Mouse (Mus musculus): ENCODE data around the gene Pls1. TPM values are rescaled to one million over a fixed set of nuclear protein-coding genes. Genes with fewer than 3 reads are reported as not detected.

The Pls1 gene
- polyA plus RNA-seq, 1 experiment from 2014 or later: 5.8 TPM

- peaks cover 6% of the 10 kb centered on the region; the same call in 1 of the 2 replicates for H3K4me1 ChIP-seq (ENCODE audit: control insufficient read depth, insufficient read depth, low read length)
- no peak overlapping the region for H3K27ac ChIP-seq (ENCODE audit: low read depth, low read length)
- DNase-seq (ENCODE audit: low spot score): no peak
These were observed 30.0 kb downstream of the Pls1 start for GRCm38 (mm10) chr9:95815015-95815673.

GRCm38 (mm10) chr9:95813721-95814531 lies 31.2 kb downstream of the Pls1 start:
- Histone ChIP-seq H3K36me3 (ENCODE audit: control insufficient read depth, insufficient read depth, low read length) (no peaks in the 10 kb centered on the region), H3K27ac (ENCODE audit: low read depth, low read length) (peak overlapping the region; percentile 64), H3K4me1 (ENCODE audit: control insufficient read depth, insufficient read depth, low read length) (peaks cover 6% of the 10 kb centered on the region; the same call in 1 of the 2 replicates), H3K4me3 (ENCODE audit: low read depth, low read length) (no peak overlapping the region), H3K9me3 (ENCODE audit: control insufficient read depth, low read length) (no peaks in the 10 kb centered on the region; the same call in 1 of the 2 replicates), H3K27me3 (ENCODE audit: control insufficient read depth, insufficient read depth, low read length) (no peaks in the 10 kb centered on the region), H3K4me2 (ENCODE audit: low read depth) (peak overlapping the region; percentile 7), H3K9ac (ENCODE audit: low read length) (no peak overlapping the region)
- DNase-seq (ENCODE audit: low spot score) (peak; percentile 54), ATAC-seq (ENCODE audit: insufficient read depth, low FRiP score, low TSS enrichment) (peak; percentile 81)
- 53% methylated on average over 20 of the region's 20 CpGs for WGBS

More at GRCm38 (mm10) chr9:95815015-95815673, 30.0 kb downstream of the Pls1 start:
- WGBS: 91% methylated on average over 11 of the region's 11 CpGs
- Histone ChIP-seq H3K9me3 (ENCODE audit: control insufficient read depth, low read length) (no peaks in the 10 kb centered on the region; the same call in 1 of the 2 replicates), H3K36me3 (ENCODE audit: control insufficient read depth, insufficient read depth, low read length) (no peaks in the 10 kb centered on the region), H3K4me3 (ENCODE audit: low read depth, low read length) (no peak overlapping the region), H3K27me3 (ENCODE audit: control insufficient read depth, insufficient read depth, low read length) (no peaks in the 10 kb centered on the region), H3K4me2 (ENCODE audit: low read depth) (no peak overlapping the region), H3K9ac (ENCODE audit: low read length) (no peak overlapping the region)
- ATAC-seq (ENCODE audit: insufficient read depth, low FRiP score, low TSS enrichment): no peak

GRCm38 (mm10) chr9:95811817-95812216 lies 33.3 kb downstream of the Pls1 start:
- no peaks in the 10 kb centered on the region for H3K36me3 ChIP-seq (ENCODE audit: control insufficient read depth, insufficient read depth, low read length)
- no peaks in the 10 kb centered on the region; the same call in 1 of the 2 replicates for H3K9me3 ChIP-seq (ENCODE audit: control insufficient read depth, low read length)
- peaks cover 6% of the 10 kb centered on the region; the same call in 1 of the 2 replicates for H3K4me1 ChIP-seq (ENCODE audit: control insufficient read depth, insufficient read depth, low read length)
- H3K4me2 ChIP-seq (ENCODE audit: low read depth): no peak overlapping the region
- DNase-seq (ENCODE audit: low spot score) (no peak), ATAC-seq (ENCODE audit: insufficient read depth, low FRiP score, low TSS enrichment) (no peak)
- no peak overlapping the region for H3K4me3 ChIP-seq (ENCODE audit: low read depth, low read length)
- 95% methylated on average over 4 of the region's 4 CpGs for WGBS
- no peaks in the 10 kb centered on the region for H3K27me3 ChIP-seq (ENCODE audit: control insufficient read depth, insufficient read depth, low read length)
- no peak overlapping the region for H3K9ac ChIP-seq (ENCODE audit: low read length)
- H3K27ac ChIP-seq (ENCODE audit: low read depth, low read length): no peak overlapping the region

GRCm38 (mm10) chr9:95809596-95809995 lies 35.5 kb downstream of the Pls1 start:
- Histone ChIP-seq H3K36me3 (ENCODE audit: control insufficient read depth, insufficient read depth, low read length) (no peaks in the 10 kb centered on the region), H3K27me3 (ENCODE audit: control insufficient read depth, insufficient read depth, low read length) (no peaks in the 10 kb centered on the region), H3K9ac (ENCODE audit: low read length) (no peak overlapping the region), H3K4me3 (ENCODE audit: low read depth, low read length) (no peak overlapping the region), H3K9me3 (ENCODE audit: control insufficient read depth, low read length) (no peaks in the 10 kb centered on the region; the same call in 1 of the 2 replicates), H3K4me2 (ENCODE audit: low read depth) (no peak overlapping the region), H3K4me1 (ENCODE audit: control insufficient read depth, insufficient read depth, low read length) (peaks cover 6% of the 10 kb centered on the region; the same call in 1 of the 2 replicates), H3K27ac (ENCODE audit: low read depth, low read length) (no peak overlapping the region)
- DNase-seq (ENCODE audit: low spot score) (no peak), ATAC-seq (ENCODE audit: insufficient read depth, low FRiP score, low TSS enrichment) (no peak)
- WGBS: 84% methylated on average over 4 of the region's 4 CpGs

- no peaks in the 10 kb centered on the region for H3K4me1 ChIP-seq (ENCODE audit: control insufficient read depth, insufficient read depth, low read length)
- no peaks in the 10 kb centered on the region for H3K27me3 ChIP-seq (ENCODE audit: control insufficient read depth, insufficient read depth, low read length)
- no peaks in the 10 kb centered on the region for H3K9me3 ChIP-seq (ENCODE audit: control insufficient read depth, low read length)
- ATAC-seq (ENCODE audit: insufficient read depth, low FRiP score, low TSS enrichment) (no peak), DNase-seq (ENCODE audit: low spot score) (no peak)
- 85% methylated on average over 12 of the region's 12 CpGs for WGBS
- no peaks in the 10 kb centered on the region for H3K36me3 ChIP-seq (ENCODE audit: control insufficient read depth, insufficient read depth, low read length)
- H3K4me3 ChIP-seq (ENCODE audit: low read depth, low read length): no peak overlapping the region
- H3K27ac ChIP-seq (ENCODE audit: low read depth, low read length): no peak overlapping the region
- no peak overlapping the region for H3K9ac ChIP-seq (ENCODE audit: low read length)
- H3K4me2 ChIP-seq (ENCODE audit: low read depth): no peak overlapping the region
These were observed 39.7 kb downstream of the Pls1 start for GRCm38 (mm10) chr9:95805449-95805848.

GRCm38 (mm10) chr9:95803783-95804182 lies 41.3 kb downstream of the Pls1 start:
- Histone ChIP-seq H3K36me3 (ENCODE audit: control insufficient read depth, insufficient read depth, low read length) (no peaks in the 10 kb centered on the region), H3K9ac (ENCODE audit: low read length) (no peak overlapping the region), H3K4me3 (ENCODE audit: low read depth, low read length) (no peak overlapping the region), H3K27ac (ENCODE audit: low read depth, low read length) (no peak overlapping the region), H3K4me2 (ENCODE audit: low read depth) (no peak overlapping the region), H3K9me3 (ENCODE audit: control insufficient read depth, low read length) (no peaks in the 10 kb centered on the region), H3K4me1 (ENCODE audit: control insufficient read depth, insufficient read depth, low read length) (no peaks in the 10 kb centered on the region), H3K27me3 (ENCODE audit: control insufficient read depth, insufficient read depth, low read length) (no peaks in the 10 kb centered on the region)
- DNase-seq (ENCODE audit: low spot score) (no peak), ATAC-seq (ENCODE audit: insufficient read depth, low FRiP score, low TSS enrichment) (no peak)
- WGBS: 91% methylated on average over 3 of the region's 3 CpGs

- no peaks in the 10 kb centered on the region for H3K27me3 ChIP-seq (ENCODE audit: control insufficient read depth, insufficient read depth, low read length)
- H3K4me2 ChIP-seq (ENCODE audit: low read depth): no peak overlapping the region
- no peak overlapping the region for H3K9ac ChIP-seq (ENCODE audit: low read length)
- H3K4me3 ChIP-seq (ENCODE audit: low read depth, low read length): no peak overlapping the region
- no peaks in the 10 kb centered on the region for H3K4me1 ChIP-seq (ENCODE audit: control insufficient read depth, insufficient read depth, low read length)
- H3K9me3 ChIP-seq (ENCODE audit: control insufficient read depth, low read length): no peaks in the 10 kb centered on the region
- H3K36me3 ChIP-seq (ENCODE audit: control insufficient read depth, insufficient read depth, low read length): no peaks in the 10 kb centered on the region
- ATAC-seq (ENCODE audit: insufficient read depth, low FRiP score, low TSS enrichment) (no peak), DNase-seq (ENCODE audit: low spot score) (no peak)
- H3K27ac ChIP-seq (ENCODE audit: low read depth, low read length): no peak overlapping the region
- 73% methylated on average over 10 of the region's 10 CpGs for WGBS
These were observed 43.3 kb downstream of the Pls1 start for GRCm38 (mm10) chr9:95801610-95802451.

GRCm38 (mm10) chr9:95796323-95796722 lies 48.8 kb downstream of the Pls1 start:
- WGBS: 91% methylated on average over 2 of the region's 2 CpGs
- Histone ChIP-seq H3K36me3 (ENCODE audit: control insufficient read depth, insufficient read depth, low read length) (no peaks in the 10 kb centered on the region), H3K27ac (ENCODE audit: low read depth, low read length) (no peak overlapping the region), H3K9ac (ENCODE audit: low read length) (no peak overlapping the region), H3K9me3 (ENCODE audit: control insufficient read depth, low read length) (no peaks in the 10 kb centered on the region), H3K4me3 (ENCODE audit: low read depth, low read length) (no peak overlapping the region), H3K4me2 (ENCODE audit: low read depth) (no peak overlapping the region), H3K27me3 (ENCODE audit: control insufficient read depth, insufficient read depth, low read length) (no peaks in the 10 kb centered on the region), H3K4me1 (ENCODE audit: control insufficient read depth, insufficient read depth, low read length) (no peaks in the 10 kb centered on the region)
- ATAC-seq (ENCODE audit: insufficient read depth, low FRiP score, low TSS enrichment): no peak
- no peak for DNase-seq (ENCODE audit: low spot score)

Measured in neural tube, embryonic 11.5 days (tissue).